Mouse (Mus musculus) cerebellum, adult 2 months (tissue): ENCODE data around the gene Ankrd55.

Source experiments
- CTCF ChIP-seq: fragments of 200-500 bp; IDR thresholded peaks from 2 replicates; pipeline ENCODE4 v1.5.1; 2011; ENCODE audit warnings: low read depth, mild to moderate bottlenecking, control low read depth, low read length, moderate library complexity, borderline replicate concordance; ENCODE audit not compliant: insufficient read depth
- POLR2A ChIP-seq: fragments of 200-500 bp; IDR thresholded peaks from 2 replicates; pipeline ENCODE4 v1.6.1; 2011; ENCODE audit warnings: low read length, control low read depth, borderline replicate concordance; ENCODE audit not compliant: insufficient read depth

- TF ChIP-seq CTCF (no peak), POLR2A (no peak)
These were observed 52.0 kb downstream of the Ankrd55 start for GRCm38 (mm10) chr13:112340205-112340604.
